Mouse (Mus musculus) intestine, postnatal 0 days (tissue): ENCODE results near the gene Adh6a. TPM values are rescaled to one million over a fixed set of nuclear protein-coding genes. Genes with fewer than 3 reads are reported as not detected.

Experiments
- ATAC-seq: fragments of 200-750 bp; cut with Nextera tagmentation; 2 replicates; pipeline ENCODE4 v1.8.0; 2017; ENCODE audit warnings: mild to moderate bottlenecking, moderate TSS enrichment, moderate library complexity
- H3K27ac ChIP-seq: fragments of 300-500 bp; sonication (generic); 2 replicates; pipeline ENCODE4 v1.5.1; 2014; ENCODE audit warnings: mild to moderate bottlenecking, low read depth, low read length, moderate library complexity
- H3K27me3 ChIP-seq: fragments of 300-500 bp; sonication (generic); replicated peaks from 2 replicates; pipeline ENCODE4 v1.6.1; 2014; ENCODE audit warnings: low read length, mixed read lengths; ENCODE audit not compliant: control insufficient read depth, insufficient read depth
- H3K36me3 ChIP-seq: fragments of 300-500 bp; sonication (generic); 2 replicates; pipeline ENCODE4 v1.6.1; 2014; ENCODE audit warnings: mild to moderate bottlenecking, moderate library complexity; ENCODE audit not compliant: control insufficient read depth, insufficient read depth
- H3K4me1 ChIP-seq: fragments of 300-500 bp; sonication (generic); replicated peaks from 2 replicates; pipeline ENCODE4 v1.6.1; 2014; ENCODE audit warnings: antibody characterized with exemption, low read length, mixed read lengths; ENCODE audit not compliant: control insufficient read depth, insufficient read depth
- H3K4me2 ChIP-seq: fragments of 300-500 bp; sonication (generic); replicated peaks from 2 replicates; pipeline ENCODE4 v1.6.1; 2014; ENCODE audit warnings: low read depth, mild to moderate bottlenecking, moderate library complexity
- H3K4me3 ChIP-seq: fragments of 300-500 bp; sonication (generic); 2 replicates; pipeline ENCODE4 v1.5.1; 2014; ENCODE audit warnings: low read depth, low read length
- H3K9ac ChIP-seq: fragments of 300-500 bp; sonication (generic); 2 replicates; pipeline ENCODE4 v1.6.1; 2014; ENCODE audit warnings: mild to moderate bottlenecking, low read depth, low read length
- H3K9me3 ChIP-seq: fragments of 300-500 bp; sonication (generic); 2 replicates; pipeline ENCODE4 v1.6.1; 2016; ENCODE audit warnings: mixed run types; ENCODE audit not compliant: control insufficient read depth
- CTCF ChIP-seq: sonication (generic); IDR thresholded peaks from 2 replicates; pipeline ENCODE4 v1.5.1; 2016; ENCODE audit warnings: low read depth, mild to moderate bottlenecking, control low read depth, antibody characterized with exemption, moderate library complexity
- WGBS: fragments of 180-500 bp; shearing (Covaris S2); extraction: QIAGEN DNeasy Blood & Tissue Kit; methylation state at CpG from one replicate; pipeline ENCODE4 v1.1.7; 2014; 5-methylcytosine and 5-hydroxymethylcytosine counted together
- polyA plus RNA-seq: library from polyadenylated mRNA; unstranded; fragments of >200 nt; fragmentation: Nextera tagmentation; extraction: Ambion mirVana; gene quantifications from 2 replicates; pipeline ENCODE4 v1.2.1, GENCODE M21; 2015

Adh6a gene
- polyA plus RNA-seq, 1 experiment from 2014 or later = 6.1 TPM

GRCm38 (mm10) chr3:138283831-138284230 lies 29.3 kb upstream of the Adh6a start:
- Histone ChIP-seq H3K27me3 (no peaks in the 10 kb centered on the region), H3K9me3 (no peaks in the 10 kb centered on the region), H3K9ac (no peak overlapping the region), H3K4me2 (no peak overlapping the region), H3K27ac (no peak overlapping the region), H3K36me3 (peaks cover 16% of the 10 kb centered on the region), H3K4me1 (no peaks in the 10 kb centered on the region), H3K4me3 (no peak overlapping the region)
- no peak for ATAC-seq
- 91% methylated on average over 1 of the region's 1 CpGs for WGBS
- TF ChIP-seq CTCF = no peak

- no peak overlapping the region for H3K27ac ChIP-seq
- H3K9ac ChIP-seq = no peak overlapping the region
- H3K4me1 ChIP-seq = no peaks in the 10 kb centered on the region
- H3K4me2 ChIP-seq = no peak overlapping the region
- H3K9me3 ChIP-seq = no peaks in the 10 kb centered on the region
- WGBS = 94% methylated on average over 7 of the region's 7 CpGs
- no peaks in the 10 kb centered on the region for H3K27me3 ChIP-seq
- peaks cover 30% of the 10 kb centered on the region for H3K36me3 ChIP-seq
- no peak for TF ChIP-seq CTCF
- H3K4me3 ChIP-seq = no peak overlapping the region
- no peak for ATAC-seq
Observed at GRCm38 (mm10) chr3:138285986-138286385, 27.1 kb upstream of the Adh6a start.

- ATAC-seq = no peak
- H3K27me3 ChIP-seq = no peaks in the 10 kb centered on the region
- no peak overlapping the region for H3K4me3 ChIP-seq
- no peaks in the 10 kb centered on the region for H3K4me1 ChIP-seq
- H3K9me3 ChIP-seq = no peaks in the 10 kb centered on the region
- no peak overlapping the region for H3K4me2 ChIP-seq
- whole genome bisulfite sequencing = 88% methylated on average over 4 of the region's 4 CpGs
- H3K27ac ChIP-seq = no peak overlapping the region
- peaks cover 30% of the 10 kb centered on the region for H3K36me3 ChIP-seq
- H3K9ac ChIP-seq = no peak overlapping the region
- no peak for TF ChIP-seq CTCF
Observed at GRCm38 (mm10) chr3:138287686-138288085, 25.4 kb upstream of the Adh6a start.

GRCm38 (mm10) chr3:138290672-138291071 lies 22.4 kb upstream of the Adh6a start:
- Histone ChIP-seq H3K9ac (no peak overlapping the region), H3K4me3 (no peak overlapping the region), H3K27me3 (no peaks in the 10 kb centered on the region), H3K4me2 (no peak overlapping the region), H3K4me1 (no peaks in the 10 kb centered on the region), H3K9me3 (no peaks in the 10 kb centered on the region), H3K27ac (no peak overlapping the region), H3K36me3 (peaks cover 28% of the 10 kb centered on the region)
- no peak for TF ChIP-seq CTCF
- WGBS = 87% methylated on average over 2 of the region's 2 CpGs
- ATAC-seq = no peak

- WGBS = 83% methylated on average over 4 of the region's 4 CpGs
- H3K9me3 ChIP-seq = no peaks in the 10 kb centered on the region
- no peak for TF ChIP-seq CTCF
- H3K4me1 ChIP-seq = no peaks in the 10 kb centered on the region
- no peaks in the 10 kb centered on the region for H3K27me3 ChIP-seq
- no peak overlapping the region for H3K9ac ChIP-seq
- no peak overlapping the region for H3K4me3 ChIP-seq
- no peak overlapping the region for H3K27ac ChIP-seq
- H3K36me3 ChIP-seq = peaks cover 25% of the 10 kb centered on the region
- ATAC-seq = no peak
- H3K4me2 ChIP-seq = no peak overlapping the region
Observed at GRCm38 (mm10) chr3:138291529-138292117, 21.5 kb upstream of the Adh6a start.

- no peak overlapping the region for H3K9ac ChIP-seq
- WGBS = 66% methylated on average over 7 of the region's 7 CpGs
- no peaks in the 10 kb centered on the region for H3K4me1 ChIP-seq
- no peaks in the 10 kb centered on the region; the same call in 1 of the 2 replicates for H3K9me3 ChIP-seq
- no peak overlapping the region for H3K4me2 ChIP-seq
- no peak overlapping the region for H3K27ac ChIP-seq
- H3K4me3 ChIP-seq = no peak overlapping the region
- peaks cover 17% of the 10 kb centered on the region for H3K36me3 ChIP-seq
- no peaks in the 10 kb centered on the region for H3K27me3 ChIP-seq
- no peak for TF ChIP-seq CTCF
- ATAC-seq = peak; percentile 86
Observed at GRCm38 (mm10) chr3:138293298-138293895, 19.7 kb upstream of the Adh6a start.
